8 mouse cellular contexts compared by ENCODE assay signal in the genomic region with DNA sequence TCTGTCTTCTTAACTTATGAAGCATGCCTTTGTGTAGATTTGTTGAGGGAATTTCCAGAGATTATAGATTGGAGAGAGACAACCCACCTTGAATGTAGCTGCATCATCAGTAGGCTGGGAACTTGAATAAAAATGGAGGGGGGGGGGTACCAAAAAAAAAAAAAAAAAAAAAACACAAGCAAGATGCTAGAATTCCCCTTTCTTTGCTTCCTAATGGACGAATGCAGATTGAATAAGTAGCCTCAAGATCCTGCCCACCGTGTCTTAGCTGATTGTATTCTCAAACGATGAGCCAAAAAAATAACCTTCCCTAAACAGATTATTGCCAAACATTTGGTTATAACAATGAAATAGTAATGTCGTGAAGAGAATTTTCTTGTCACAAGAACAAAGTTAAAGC. TPM values are rescaled to one million over a fixed set of nuclear protein-coding genes. Genes with fewer than 3 reads are reported as not detected.
DNase-seq lines count a peak whose midpoint lies in the region; ATAC-seq lines count a peak whose summit lies in the region.

No protein-coding gene starts in this region.

- H3K36me3 ChIP-seq in liver, embryonic 11.5 days (ENCODE audit: control insufficient read depth, insufficient read depth, low read length) = no peaks in the 10 kb centered on the region
- H3K36me3 ChIP-seq in embryonic facial prominence, embryonic 14.5 days (ENCODE audit: control insufficient read depth, insufficient read depth, low read length) = 0 out of 2 replicates have a peak, but pooled peaks cover 6% of the 10 kb centered on the region
- no peaks in the 10 kb centered on the region for H3K36me3 ChIP-seq in intestine, embryonic 16.5 days (ENCODE audit: control insufficient read depth, insufficient read depth, low read length)
- 0 out of 2 replicates have a peak, but pooled peaks cover 3% of the 10 kb centered on the region for H3K36me3 ChIP-seq in neural tube, embryonic 12.5 days

- ATAC-seq in liver, embryonic 11.5 days (replicated peaks; ENCODE audit: low FRiP score) = no peak
- no peak for ATAC-seq in embryonic facial prominence, embryonic 14.5 days (ENCODE audit: low read depth)
- no peak for ATAC-seq in intestine, embryonic 16.5 days
- ATAC-seq in neural tube, embryonic 12.5 days (ENCODE audit: low FRiP score, low read depth) = no peak

- 25% methylated on average over 4 of the region's 4 CpGs for WGBS in liver, embryonic 11.5 days
- 21% methylated on average over 4 of the region's 4 CpGs for WGBS in embryonic facial prominence, embryonic 14.5 days
- 27% methylated on average over 4 of the region's 4 CpGs for WGBS in intestine, embryonic 16.5 days
- 28% methylated on average over 4 of the region's 4 CpGs for WGBS in neural tube, embryonic 12.5 days

- peak overlapping the region; percentile 82 for H3K4me2 ChIP-seq in liver, embryonic 11.5 days
- H3K4me2 ChIP-seq in embryonic facial prominence, embryonic 14.5 days (ENCODE audit: low read depth, low read length) = peak overlapping the region; percentile 89
- peak overlapping the region; percentile 90 for H3K4me2 ChIP-seq in intestine, embryonic 16.5 days (ENCODE audit: low read depth, low read length)
- peak overlapping the region; percentile 82 for H3K4me2 ChIP-seq in neural tube, embryonic 12.5 days (replicated peaks)

- no peak overlapping the region for H3K9ac ChIP-seq in liver, embryonic 11.5 days (ENCODE audit: low read depth, low read length)
- H3K9ac ChIP-seq in embryonic facial prominence, embryonic 14.5 days (ENCODE audit: low read depth, low read length) = peak overlapping the region; percentile 80
- peak overlapping the region; percentile 80 for H3K9ac ChIP-seq in intestine, embryonic 16.5 days (ENCODE audit: low read depth, low read length)
- H3K9ac ChIP-seq in neural tube, embryonic 12.5 days = peak overlapping the region; percentile 49; the same call in 1 of the 2 replicates

- no peak overlapping the region for H3K27ac ChIP-seq in liver, embryonic 11.5 days (ENCODE audit: low read depth, low read length)
- peak overlapping the region; percentile 82; the same call in 1 of the 2 replicates for H3K27ac ChIP-seq in embryonic facial prominence, embryonic 14.5 days (replicated peaks; ENCODE audit: low read depth, low read length)
- H3K27ac ChIP-seq in intestine, embryonic 16.5 days (ENCODE audit: low read length) = no peak overlapping the region
- peak overlapping the region; percentile 97 for H3K27ac ChIP-seq in neural tube, embryonic 12.5 days

- no peaks in the 10 kb centered on the region for H3K9me3 ChIP-seq in liver, embryonic 11.5 days (ENCODE audit: control insufficient read depth, low read length)
- H3K9me3 ChIP-seq in embryonic facial prominence, embryonic 14.5 days (ENCODE audit: control insufficient read depth, low read length) = no peaks in the 10 kb centered on the region
- H3K9me3 ChIP-seq in intestine, embryonic 16.5 days (ENCODE audit: control insufficient read depth, low read length) = no peaks in the 10 kb centered on the region
- H3K9me3 ChIP-seq in neural tube, embryonic 12.5 days = no peaks in the 10 kb centered on the region

- H3K4me3 ChIP-seq in liver, embryonic 11.5 days (ENCODE audit: low read depth, low read length) = peak overlapping the region; percentile 58
- peak overlapping the region; percentile 75 for H3K4me3 ChIP-seq in embryonic facial prominence, embryonic 14.5 days (ENCODE audit: low read depth, low read length)
- H3K4me3 ChIP-seq in intestine, embryonic 16.5 days (ENCODE audit: low read length) = peak overlapping the region; percentile 82
- peak overlapping the region; percentile 71 for H3K4me3 ChIP-seq in neural tube, embryonic 12.5 days

- DNase-seq in liver, embryonic 11.5 days (ENCODE audit: low spot score) = no peak
- DNase-seq in liver = no peak
- DNase-seq in embryonic facial prominence, embryonic 14.5 days (ENCODE audit: low spot score) = no peak
- no peak for DNase-seq in layer of hippocampus, adult 8-10 months (ENCODE audit: low spot score in 2 of 2)
- DNase-seq in gastrocnemius, adult 8-10 months (ENCODE audit: low spot score in 2 of 2) = no peak
- no peak for DNase-seq in urinary bladder, postnatal 36 days (ENCODE audit: low spot score in 2 of 2)

- no peaks in the 10 kb centered on the region for H3K27me3 ChIP-seq in liver, embryonic 11.5 days (replicated peaks; ENCODE audit: control insufficient read depth, insufficient read depth, low read length)
- H3K27me3 ChIP-seq in embryonic facial prominence, embryonic 14.5 days (replicated peaks; ENCODE audit: control insufficient read depth, insufficient read depth, low read length) = no peaks in the 10 kb centered on the region
- H3K27me3 ChIP-seq in intestine, embryonic 16.5 days (replicated peaks; ENCODE audit: control insufficient read depth, insufficient read depth, low read length) = no peaks in the 10 kb centered on the region
- H3K27me3 ChIP-seq in neural tube, embryonic 12.5 days (replicated peaks) = no peaks in the 10 kb centered on the region

- peaks cover 6% of the 10 kb centered on the region for H3K4me1 ChIP-seq in liver, embryonic 11.5 days (replicated peaks; ENCODE audit: control insufficient read depth, insufficient read depth, low read length)
- H3K4me1 ChIP-seq in embryonic facial prominence, embryonic 14.5 days (ENCODE audit: control insufficient read depth, insufficient read depth, low read length) = no peaks in the 10 kb centered on the region
- peaks cover 5% of the 10 kb centered on the region; the same call in 1 of the 2 replicates for H3K4me1 ChIP-seq in intestine, embryonic 16.5 days (ENCODE audit: control insufficient read depth, insufficient read depth, low read length)
- peaks cover 7% of the 10 kb centered on the region; the same call in 1 of the 2 replicates for H3K4me1 ChIP-seq in neural tube, embryonic 12.5 days

RNA-seq across cellular contexts. Expression of a gene that starts 0.6 kb away (rescaled TPM):
- polyA plus RNA-seq in liver, embryonic 11.5 days (2014; fragmentation: Nextera tagmentation; extraction: Ambion mirVana) = 0.84 and 1.4 TPM in 2 replicates
- polyA plus RNA-seq in embryonic facial prominence, embryonic 14.5 days (2014; fragmentation: Nextera tagmentation; extraction: Ambion mirVana) = 3.4 and 3.6 TPM in 2 replicates
- 2.1 and 2.3 TPM in 2 replicates for polyA plus RNA-seq in intestine, embryonic 16.5 days (2015; fragmentation: Nextera tagmentation; extraction: Ambion mirVana)
- 4.7 and 5.0 TPM in 2 replicates for polyA plus RNA-seq in neural tube, embryonic 12.5 days (2016; fragmentation: Nextera tagmentation; extraction: Ambion mirVana)
- total RNA-seq in layer of hippocampus, adult 8-10 months (2022) = 1 to 10 TPM; 1.8 to 8.3 (median 2.2) TPM
- under 1 TPM in 1 of 4 experiments, not detected in 3; 0.44 TPM for total RNA-seq in gastrocnemius, adult 8-10 months (2022)

RNA-seq across cellular contexts. Expression of a gene that starts 9.4 kb away (rescaled TPM):
- polyA plus RNA-seq in liver, embryonic 11.5 days (2014; fragmentation: Nextera tagmentation; extraction: Ambion mirVana) = 0.22 and 0.29 TPM in 2 replicates
- 0.50 and 0.54 TPM in 2 replicates for polyA plus RNA-seq in embryonic facial prominence, embryonic 14.5 days (2014; fragmentation: Nextera tagmentation; extraction: Ambion mirVana)
- 0.11 TPM in 1 of 2 replicates, not detected in the other for polyA plus RNA-seq in intestine, embryonic 16.5 days (2015; fragmentation: Nextera tagmentation; extraction: Ambion mirVana)
- polyA plus RNA-seq in neural tube, embryonic 12.5 days (2016; fragmentation: Nextera tagmentation; extraction: Ambion mirVana) = 0.24 and 0.38 TPM in 2 replicates
- total RNA-seq in layer of hippocampus, adult 8-10 months (2022) = 10 to 100 TPM; 24.4 to 26.8 (median 25.6) TPM
- 100 to 1,000 TPM; 317 to 357 (median 343) TPM for total RNA-seq in gastrocnemius, adult 8-10 months (2022)

RNA-seq across cellular contexts. Expression of a gene that starts 12.3 kb away (rescaled TPM):
- 3.8 and 4.9 TPM in 2 replicates for polyA plus RNA-seq in liver, embryonic 11.5 days (2014; fragmentation: Nextera tagmentation; extraction: Ambion mirVana)
- 5.6 and 9.3 TPM in 2 replicates for polyA plus RNA-seq in embryonic facial prominence, embryonic 14.5 days (2014; fragmentation: Nextera tagmentation; extraction: Ambion mirVana)
- polyA plus RNA-seq in intestine, embryonic 16.5 days (2015; fragmentation: Nextera tagmentation; extraction: Ambion mirVana) = 2.2 and 2.4 TPM in 2 replicates
- polyA plus RNA-seq in neural tube, embryonic 12.5 days (2016; fragmentation: Nextera tagmentation; extraction: Ambion mirVana) = 10.0 and 10.8 TPM in 2 replicates
- total RNA-seq in layer of hippocampus, adult 8-10 months (2022) = 1 to 10 TPM; 7.0 to 7.7 (median 7.2) TPM
- total RNA-seq in gastrocnemius, adult 8-10 months (2022) = under 1 TPM; 0.25 to 0.59 (median 0.46) TPM

RNA-seq across cellular contexts. Expression of a gene that starts 20.5 kb away (rescaled TPM):
- polyA plus RNA-seq in liver, embryonic 11.5 days (2014; fragmentation: Nextera tagmentation; extraction: Ambion mirVana) = 991 and 1,008 TPM in 2 replicates
- polyA plus RNA-seq in embryonic facial prominence, embryonic 14.5 days (2014; fragmentation: Nextera tagmentation; extraction: Ambion mirVana) = 850 and 911 TPM in 2 replicates
- polyA plus RNA-seq in intestine, embryonic 16.5 days (2015; fragmentation: Nextera tagmentation; extraction: Ambion mirVana) = 1,153 and 1,157 TPM in 2 replicates
- 806 and 883 TPM in 2 replicates for polyA plus RNA-seq in neural tube, embryonic 12.5 days (2016; fragmentation: Nextera tagmentation; extraction: Ambion mirVana)
- total RNA-seq in layer of hippocampus, adult 8-10 months (2022) = 100 to 1,000 TPM; 410 to 438 (median 418) TPM
- total RNA-seq in gastrocnemius, adult 8-10 months (2022) = 100 to 1,000 TPM; 640 to 672 (median 655) TPM

RNA-seq across cellular contexts. Expression of a gene that starts 34.0 kb away (rescaled TPM):
- polyA plus RNA-seq in liver, embryonic 11.5 days (2014; fragmentation: Nextera tagmentation; extraction: Ambion mirVana) = 29.4 and 30.4 TPM in 2 replicates
- polyA plus RNA-seq in embryonic facial prominence, embryonic 14.5 days (2014; fragmentation: Nextera tagmentation; extraction: Ambion mirVana) = 24.8 and 25.4 TPM in 2 replicates
- polyA plus RNA-seq in intestine, embryonic 16.5 days (2015; fragmentation: Nextera tagmentation; extraction: Ambion mirVana) = 22.1 and 28.8 TPM in 2 replicates
- 39.2 and 42.3 TPM in 2 replicates for polyA plus RNA-seq in neural tube, embryonic 12.5 days (2016; fragmentation: Nextera tagmentation; extraction: Ambion mirVana)
- 10 to 100 TPM; 43.6 to 50.2 (median 45.9) TPM for total RNA-seq in layer of hippocampus, adult 8-10 months (2022)
- 10 to 100 TPM; 22.4 to 29.6 (median 24.0) TPM for total RNA-seq in gastrocnemius, adult 8-10 months (2022)

Comparison
In these comparisons a context has a peak if more than half of its experiments do, and no peak if none do; other contexts are left out.
1. H3K27ac ChIP-seq: peak in embryonic facial prominence, embryonic 14.5 days (single experiment) and neural tube, embryonic 12.5 days (single experiment); none in liver, embryonic 11.5 days (single experiment) and intestine, embryonic 16.5 days (single experiment).
2. Peak in every context shown above with its lines, with median percentiles within 50 percentile points of each other: H3K4me2 ChIP-seq and H3K4me3 ChIP-seq.